Comparison of ENCODE assay signal across 10 mouse cellular contexts in the genomic region with DNA sequence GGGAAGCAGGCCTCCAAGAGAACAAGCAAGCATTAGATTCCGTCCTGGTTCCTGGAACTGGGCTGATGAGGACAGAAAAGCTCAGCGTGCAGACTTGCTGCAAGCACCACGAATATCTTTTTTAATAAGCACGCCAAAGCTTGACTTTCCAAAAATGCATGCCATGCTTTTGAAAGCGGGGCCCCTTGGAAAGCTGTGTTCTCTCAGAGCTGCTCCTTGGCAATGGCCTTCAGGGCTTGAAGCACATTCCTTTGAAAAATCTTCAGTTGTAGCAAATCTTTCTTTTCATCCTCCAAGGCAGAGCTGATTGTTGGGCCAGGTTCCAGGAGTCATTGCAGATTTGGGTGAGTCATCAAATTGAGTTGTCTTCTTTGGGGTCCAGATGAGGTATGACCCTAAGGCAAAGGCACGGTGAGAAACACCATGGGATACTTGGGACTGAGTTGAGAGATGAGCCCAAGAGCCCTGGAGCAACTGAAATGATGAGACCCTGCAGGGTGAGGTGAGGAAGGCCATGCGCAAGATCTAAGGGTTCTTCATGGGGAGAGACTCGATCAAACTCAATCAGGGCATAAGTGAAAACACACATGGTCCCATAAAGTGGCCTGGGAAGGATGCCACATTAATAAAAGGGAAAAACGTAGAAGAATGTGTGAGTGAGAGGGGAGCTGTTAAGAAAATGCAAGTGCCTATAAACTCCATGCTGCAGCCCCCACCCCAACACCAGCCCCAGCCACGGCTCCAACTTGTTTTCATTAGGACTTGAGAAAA.
A peak's percentile ranks its signal among the peaks of the same experiment; 100 is the strongest.
DNase-seq lines count a peak whose midpoint lies in the region; ATAC-seq lines count a peak whose summit lies in the region.
"Had no signal": no experiment of that assay in that cellular context is flagged by ENCODE, and none has a peak within 500 bp of the region (broad histone marks: within the 10 kb centered on the region; RNA-seq: fewer than 3 reads in every experiment).

No protein-coding gene starts in this region.

- peak overlapping the region; percentile 87 for H3K27ac ChIP-seq in heart, embryonic 13.5 days (replicated peaks)
- peak overlapping the region; percentile 87 for H3K27ac ChIP-seq in embryonic facial prominence, embryonic 15.5 days (replicated peaks)
- H3K27ac ChIP-seq: liver, embryonic 14.5 days had no signal

- H3K4me1 ChIP-seq in heart, embryonic 13.5 days: peaks cover 93% of the 10 kb centered on the region
- H3K4me1 ChIP-seq in embryonic facial prominence, embryonic 15.5 days: peaks cover 84% of the 10 kb centered on the region

- H3K4me3 ChIP-seq in heart, embryonic 13.5 days: no peak overlapping the region
- no peak overlapping the region for H3K4me3 ChIP-seq in embryonic facial prominence, embryonic 15.5 days (replicated peaks)
- H3K4me3 ChIP-seq: midbrain, embryonic 10.5 days had no signal

- no peaks in the 10 kb centered on the region for H3K36me3 ChIP-seq in heart, embryonic 13.5 days
- H3K36me3 ChIP-seq in embryonic facial prominence, embryonic 15.5 days: no peaks in the 10 kb centered on the region
- H3K36me3 ChIP-seq: midbrain, embryonic 10.5 days had no signal

- no peak for ATAC-seq in heart, embryonic 13.5 days (ENCODE audit: extremely low read depth, insufficient number of reproducible peaks, low FRiP score, low TSS enrichment)
- ATAC-seq in embryonic facial prominence, embryonic 15.5 days (ENCODE audit: insufficient number of reproducible peaks, low FRiP score, low TSS enrichment, low read depth): no peak

- no peaks in the 10 kb centered on the region for H3K9me3 ChIP-seq in heart, embryonic 13.5 days
- H3K9me3 ChIP-seq in embryonic facial prominence, embryonic 15.5 days (replicated peaks): no peaks in the 10 kb centered on the region
- H3K9me3 ChIP-seq: midbrain, embryonic 10.5 days had no signal

- H3K27me3 ChIP-seq in heart, embryonic 13.5 days (replicated peaks): no peaks in the 10 kb centered on the region
- no peaks in the 10 kb centered on the region for H3K27me3 ChIP-seq in embryonic facial prominence, embryonic 15.5 days

- no peak for DNase-seq in heart, adult 8-10 months (ENCODE audit: low spot score)
- peak; percentile 39 for DNase-seq in lung, postnatal 10 days
- DNase-seq in lung, adult 18-20 months: no peak
- DNase-seq in skeletal muscle tissue, adult 2 months (ENCODE audit: low read depth, low spot score): peak; percentile 38
- no peak for DNase-seq in kidney, adult 18-20 months
- DNase-seq: kidney, adult 11 months had no signal

- H3K4me2 ChIP-seq in heart, embryonic 13.5 days: no peak overlapping the region
- H3K4me2 ChIP-seq in embryonic facial prominence, embryonic 15.5 days (replicated peaks): no peak overlapping the region

- H3K9ac ChIP-seq in heart, embryonic 13.5 days: no peak overlapping the region
- H3K9ac ChIP-seq in embryonic facial prominence, embryonic 15.5 days: no peak overlapping the region
- H3K9ac ChIP-seq: liver, embryonic 14.5 days had no signal

- 66% methylated on average over 10 of the region's 10 CpGs for WGBS in heart, embryonic 13.5 days
- WGBS in embryonic facial prominence, embryonic 15.5 days: 24% methylated on average over 10 of the region's 10 CpGs

Comparison
In these comparisons a context has a peak if more than half of its experiments do, and no peak if none do; other contexts are left out.
1. DNase-seq: peak in lung, postnatal 10 days (single experiment) and skeletal muscle tissue, adult 2 months (single experiment); none in heart, adult 8-10 months (single experiment), lung, adult 18-20 months (0 of 2) and kidney, adult 18-20 months (single experiment).